Mouse (Mus musculus) urinary bladder, postnatal 25 days (tissue): ENCODE data around the gene Gli3.

Source experiments
- DNase-seq: peaks from one replicate; pipeline ENCODE4 v3.0.0; 2022; ENCODE audit warnings: low spot score

The Gli3 gene

DNA sequence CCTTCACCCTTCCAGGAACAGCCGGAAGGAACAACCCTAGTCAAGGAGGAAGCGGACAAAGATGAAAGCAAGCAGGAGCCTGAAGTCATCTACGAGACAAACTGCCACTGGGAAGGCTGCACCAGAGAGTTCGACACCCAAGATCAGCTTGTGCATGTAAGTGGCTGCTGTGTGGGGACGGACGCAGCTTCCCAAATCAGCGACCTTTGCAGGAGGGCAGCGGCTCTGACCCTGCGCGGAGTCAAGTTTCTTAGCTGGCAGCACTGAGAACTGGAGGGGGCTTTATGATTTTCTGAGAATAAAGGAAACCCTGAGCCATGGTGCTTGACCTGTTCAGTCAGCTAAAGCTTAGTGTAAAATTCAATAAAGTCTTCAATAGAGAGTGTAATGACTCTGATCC, 199.3 kb downstream of the Gli3 start:
- no peak for DNase-seq

DNA sequence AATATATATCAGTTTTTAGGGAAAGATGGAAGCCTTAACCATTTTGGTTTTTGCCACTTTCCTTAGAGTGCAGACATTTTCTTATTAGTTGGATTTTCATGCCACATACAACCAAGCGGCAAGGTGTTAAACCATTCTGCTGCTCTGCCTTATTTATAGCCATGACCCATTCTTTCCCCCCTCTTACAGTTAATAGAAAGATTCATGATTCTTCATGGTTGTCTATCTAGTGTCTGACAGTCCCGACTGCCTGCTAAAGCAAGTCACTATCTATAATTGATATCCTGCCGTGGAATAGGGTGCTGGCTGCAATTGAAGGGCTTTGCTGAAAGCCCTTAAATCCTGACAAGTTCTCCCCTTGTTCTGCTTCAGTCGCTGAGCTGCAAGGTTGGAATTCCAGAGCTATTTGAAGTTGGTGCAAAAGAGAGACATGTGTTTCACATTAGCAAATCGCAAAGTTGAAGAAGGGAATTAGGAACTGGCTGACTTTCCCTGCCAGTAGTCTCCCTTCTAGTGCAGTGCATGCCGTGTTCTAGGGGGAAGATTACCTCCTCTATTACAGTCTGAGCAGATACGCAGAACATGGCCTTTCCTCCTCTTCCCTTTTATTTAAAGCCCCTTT, 201.7 kb downstream of the Gli3 start:
- DNase-seq = no peak

DNA sequence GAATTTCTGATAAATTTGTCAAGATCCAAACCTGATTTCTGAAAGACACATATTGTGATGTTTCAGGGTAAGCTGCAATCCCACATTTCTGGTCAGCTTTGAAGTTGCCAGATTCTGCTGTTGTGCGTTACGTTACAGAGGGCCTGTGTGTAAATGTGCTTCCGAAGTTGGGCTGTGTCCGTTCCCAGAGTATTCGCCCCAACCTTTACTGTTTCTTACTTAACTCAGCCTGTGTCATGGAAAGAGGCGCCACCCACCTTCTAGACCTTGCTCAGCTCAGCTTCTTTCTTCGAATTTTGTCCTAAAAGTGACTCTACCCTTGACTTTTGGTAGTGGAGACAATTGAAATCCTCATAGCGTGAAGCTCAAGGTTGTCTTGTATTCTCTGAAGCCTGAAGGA, 202.5 kb downstream of the Gli3 start:
- DNase-seq = no peak

DNA sequence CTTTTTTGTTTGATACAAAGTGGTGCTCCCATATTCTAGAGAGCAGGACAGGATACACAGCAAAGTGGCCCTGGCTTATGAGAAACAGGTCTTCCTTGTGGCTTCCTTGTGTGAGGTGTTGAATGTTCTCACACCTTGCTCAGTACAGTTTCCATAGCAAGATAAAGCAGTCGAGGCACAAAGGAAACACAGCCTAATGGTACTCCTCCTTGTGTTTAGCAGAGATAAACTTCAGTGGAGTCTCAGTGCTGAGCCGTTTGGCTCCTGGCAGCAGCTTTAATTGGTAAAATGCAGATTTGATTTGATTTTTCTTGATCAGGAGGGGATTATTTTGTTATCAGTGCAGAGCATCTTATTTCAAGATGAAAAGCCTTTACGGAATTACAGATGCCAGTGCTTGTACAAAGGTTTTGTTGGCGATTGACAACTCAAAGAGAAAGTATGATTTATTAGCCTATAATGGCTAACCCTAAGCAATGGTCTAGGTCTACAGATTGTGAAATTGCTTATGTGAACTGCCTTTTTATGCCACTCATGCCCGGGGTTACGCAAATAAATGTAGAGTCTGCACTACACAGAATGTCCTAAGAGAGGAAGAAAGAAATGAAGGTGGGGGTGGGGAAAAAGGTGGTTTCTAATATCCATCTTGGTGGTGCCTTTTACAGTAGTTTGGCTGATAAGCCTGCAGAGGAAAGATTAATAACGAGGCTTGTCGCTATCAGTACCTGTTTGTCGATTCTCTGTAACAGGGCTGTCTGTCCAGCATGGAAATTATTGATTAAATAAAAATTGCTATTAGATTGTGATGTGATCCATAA, 207.3 kb downstream of the Gli3 start:
- no peak for DNase-seq

DNA sequence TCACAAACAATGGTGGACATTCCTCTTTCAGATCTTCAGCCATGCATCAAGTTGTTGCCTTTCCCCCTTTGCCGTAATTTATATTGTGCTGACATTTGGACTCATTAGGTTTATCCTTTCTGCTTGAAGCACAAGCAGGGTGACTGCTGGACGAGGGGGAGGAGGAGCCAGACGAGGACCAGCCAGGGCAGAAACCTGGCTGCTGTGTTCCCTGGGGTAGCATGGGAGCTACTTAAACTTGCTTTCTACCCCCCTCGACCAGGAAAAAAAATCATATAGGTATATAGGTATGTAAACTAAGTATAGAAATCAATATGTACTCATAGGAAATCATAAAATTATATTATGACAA, 207.9 kb downstream of the Gli3 start:
- no peak for DNase-seq

DNA sequence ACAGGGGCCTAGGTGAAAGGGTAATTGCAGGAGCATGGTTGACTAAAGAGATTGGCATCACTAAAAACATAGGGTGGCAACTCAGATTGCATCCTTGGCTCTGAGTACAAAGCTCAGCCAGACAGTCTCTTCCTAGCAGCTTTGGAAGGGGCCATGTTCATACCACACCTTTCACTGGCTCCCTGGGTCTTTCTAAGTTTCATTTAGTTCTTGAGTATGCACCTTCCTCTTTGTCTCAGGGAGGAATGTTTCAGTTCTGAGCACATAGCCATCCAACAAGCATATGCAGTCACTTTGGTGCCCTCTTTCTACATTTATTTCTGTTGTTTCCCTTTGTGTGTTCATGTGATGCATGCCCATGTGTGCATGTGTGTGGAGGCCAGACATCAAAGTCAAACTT, 212.4 kb downstream of the Gli3 start:
- no peak for DNase-seq

DNA sequence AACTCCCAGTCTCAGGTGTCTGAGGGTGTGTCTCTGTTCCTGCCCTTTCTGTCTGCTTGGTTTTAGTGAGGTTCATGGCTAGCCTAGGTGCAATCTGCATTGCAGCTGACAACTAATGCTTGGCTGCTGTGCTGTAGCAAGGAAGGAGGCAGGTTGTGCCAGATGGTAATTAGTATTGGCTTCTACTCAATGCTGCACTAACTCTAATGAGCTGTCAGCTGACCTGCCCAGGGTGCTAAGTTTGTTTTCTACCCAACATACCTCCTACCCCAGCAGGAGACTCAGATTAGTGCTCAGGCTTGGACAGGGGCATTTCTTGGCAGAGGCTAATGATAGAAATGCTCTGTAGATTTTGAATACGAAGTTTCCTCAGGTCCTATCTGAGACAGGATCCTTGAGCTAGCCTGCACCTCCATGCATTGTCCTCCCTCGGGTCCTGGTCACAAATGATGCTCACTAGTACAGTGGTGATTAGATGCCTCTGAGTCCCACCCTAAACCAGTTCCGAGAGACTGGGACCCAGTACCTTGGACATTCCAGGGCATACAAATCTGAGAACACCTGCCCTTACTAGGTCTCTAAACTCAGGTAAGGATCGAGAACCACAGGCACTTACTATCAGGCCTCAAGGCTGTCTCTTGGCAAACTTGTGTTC, 214.2 kb downstream of the Gli3 start:
- no peak for DNase-seq

DNA sequence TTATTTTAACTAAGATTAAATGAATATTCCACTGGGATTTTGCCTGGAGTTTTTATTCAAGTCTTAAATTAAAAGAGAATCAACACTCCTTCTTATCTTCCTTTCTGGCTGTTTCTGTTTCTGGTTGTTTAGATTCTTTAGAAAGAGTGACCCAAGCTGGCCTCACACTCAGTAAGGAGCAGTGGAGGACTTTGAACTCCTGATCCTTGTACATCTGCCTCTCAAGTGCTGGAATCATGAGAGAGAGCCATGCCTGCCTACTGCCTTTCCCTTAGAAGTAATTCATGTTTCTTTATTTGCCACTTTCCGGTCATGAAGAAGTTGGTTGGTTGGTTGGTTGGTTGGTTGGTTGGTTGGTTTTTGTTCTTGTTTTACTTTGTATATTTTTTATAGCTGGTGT, 218.5 kb downstream of the Gli3 start:
- DNase-seq = no peak

DNA sequence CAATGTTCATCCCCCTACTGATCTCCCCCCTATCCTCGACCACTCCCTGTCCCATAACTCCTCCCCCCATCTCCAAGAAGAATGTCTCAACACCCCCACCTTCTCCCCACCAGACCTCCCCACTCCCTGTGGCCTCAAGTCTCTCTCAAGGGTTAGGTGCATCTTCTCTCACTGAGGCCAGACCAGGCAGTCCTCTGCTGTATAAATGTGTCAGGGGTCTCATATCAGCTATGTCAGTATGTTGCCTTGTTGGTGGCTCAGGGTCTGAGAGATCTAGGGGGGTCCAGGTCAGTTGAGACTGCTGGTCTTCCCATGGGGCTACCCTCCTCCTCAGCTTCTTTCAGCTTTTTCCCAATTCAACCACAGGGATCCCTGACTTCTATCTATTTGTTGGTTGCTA, 220.0 kb downstream of the Gli3 start:
- DNase-seq = no peak

DNA sequence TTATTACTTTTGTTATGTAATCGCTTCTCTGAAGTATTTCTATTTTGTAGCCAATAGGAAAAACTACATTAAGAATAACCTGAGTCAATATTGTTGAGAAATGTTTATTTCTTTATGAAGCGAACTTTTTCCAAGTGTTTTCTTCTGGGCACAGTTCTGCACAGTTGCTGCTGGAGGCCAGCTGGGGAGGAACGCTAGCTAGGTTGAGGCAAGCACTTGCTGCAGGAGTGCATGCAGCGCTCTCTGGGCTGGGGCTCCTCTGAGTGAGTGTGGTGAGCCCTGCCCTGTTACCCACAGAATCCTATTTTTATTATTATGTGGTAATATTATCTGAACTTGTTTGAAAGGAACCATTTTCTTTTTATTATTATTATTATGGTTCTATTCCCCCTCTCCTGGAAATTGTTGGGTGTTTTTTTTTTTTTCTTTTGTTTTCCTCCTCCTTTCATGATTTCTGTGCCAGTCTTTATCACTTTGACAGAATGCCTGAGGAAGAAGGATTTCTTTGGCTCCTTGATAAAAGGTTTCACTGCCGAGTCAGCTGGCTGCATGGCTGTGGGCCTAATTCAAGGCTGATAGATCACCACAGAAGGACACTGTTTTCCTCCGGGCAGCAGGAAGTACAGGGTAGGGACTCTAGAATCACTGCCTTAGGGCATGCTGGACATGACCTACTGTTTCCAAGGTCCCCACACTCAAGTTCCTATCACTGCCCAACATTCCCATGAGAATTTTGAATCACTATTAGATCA, 225.2 kb downstream of the Gli3 start:
- no peak for DNase-seq

DNA sequence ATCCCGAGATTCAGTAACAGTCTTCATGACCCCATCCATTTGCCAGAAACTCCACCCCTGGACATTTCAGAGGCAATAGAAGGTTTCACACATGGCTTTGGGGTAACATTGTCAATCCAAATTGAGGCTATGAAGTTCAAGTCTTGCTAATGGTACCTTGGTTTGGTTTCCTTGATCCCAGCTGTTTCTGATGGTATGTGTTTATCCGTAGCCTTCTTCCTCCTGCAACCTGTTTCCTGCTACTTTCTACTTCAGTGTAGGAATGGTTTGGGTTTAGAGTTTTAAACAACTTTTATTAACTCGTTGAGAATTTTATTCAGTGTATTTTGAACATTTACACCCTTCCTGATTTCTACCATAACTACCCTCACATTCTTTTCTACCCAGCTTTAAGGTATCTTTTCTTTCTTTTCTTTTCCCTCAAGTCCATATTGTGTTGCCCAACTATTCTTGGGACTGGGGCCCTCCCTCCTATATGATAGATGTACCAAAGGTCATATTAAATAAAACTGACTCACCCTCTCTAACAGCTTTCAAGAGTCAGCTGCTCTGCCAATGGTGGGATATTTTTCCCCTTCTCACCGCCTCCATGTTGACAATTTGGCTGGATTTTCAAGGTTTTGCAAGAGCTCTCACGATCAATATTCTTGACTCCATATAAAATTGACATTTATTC, 225.9 kb downstream of the Gli3 start:
- DNase-seq = no peak

DNA sequence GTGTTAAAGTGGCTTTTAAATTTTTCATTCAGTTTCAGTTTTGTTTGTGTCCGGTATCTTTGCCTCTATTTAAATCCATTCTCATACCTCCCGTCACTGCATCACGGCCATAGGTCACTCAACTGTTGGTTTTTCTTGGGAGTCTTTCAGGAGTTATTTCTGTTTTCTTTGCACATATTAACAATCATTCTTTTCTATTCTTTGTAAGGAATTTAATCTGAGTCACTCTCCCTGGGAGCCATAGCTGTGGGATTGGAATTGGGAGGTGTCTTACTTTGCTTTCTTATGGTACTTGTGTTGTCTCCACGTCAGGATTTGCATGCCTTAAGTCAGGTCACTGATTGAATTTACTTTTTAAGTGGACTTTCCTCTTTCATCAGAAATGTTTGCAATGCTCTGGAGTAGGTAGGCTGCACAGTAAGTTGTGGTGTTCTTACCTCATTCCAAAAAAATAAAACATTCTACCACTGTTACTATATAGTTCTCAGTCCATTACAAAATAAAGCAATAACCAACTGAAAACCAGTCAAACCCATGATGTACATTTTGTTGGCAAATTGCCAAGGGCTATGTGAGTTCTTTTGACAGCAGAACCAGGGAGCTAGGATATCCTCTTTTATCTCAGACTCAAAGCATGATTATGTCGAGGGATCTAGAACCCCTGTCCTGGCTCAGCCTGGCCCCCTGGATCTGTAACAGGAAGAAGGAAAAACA, 228.9 kb downstream of the Gli3 start:
- DNase-seq = no peak

DNA sequence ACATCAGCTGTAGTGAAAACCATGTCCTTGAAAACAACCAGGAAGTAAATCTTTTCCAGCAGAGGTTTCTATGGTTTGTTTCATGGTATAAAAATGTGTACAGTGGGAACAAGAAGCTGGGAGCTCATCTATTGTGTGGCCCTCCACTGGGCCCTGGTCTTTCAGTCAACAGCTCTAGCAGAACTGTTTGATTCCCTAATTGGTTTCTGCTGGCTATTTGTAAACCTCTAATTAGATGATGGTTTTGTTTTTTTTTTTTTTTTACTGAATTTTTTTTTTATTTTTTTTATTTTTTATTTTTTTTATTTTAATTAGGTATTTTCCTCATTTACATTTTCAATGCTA, 229.4 kb downstream of the Gli3 start:
- DNase-seq = no peak

DNA sequence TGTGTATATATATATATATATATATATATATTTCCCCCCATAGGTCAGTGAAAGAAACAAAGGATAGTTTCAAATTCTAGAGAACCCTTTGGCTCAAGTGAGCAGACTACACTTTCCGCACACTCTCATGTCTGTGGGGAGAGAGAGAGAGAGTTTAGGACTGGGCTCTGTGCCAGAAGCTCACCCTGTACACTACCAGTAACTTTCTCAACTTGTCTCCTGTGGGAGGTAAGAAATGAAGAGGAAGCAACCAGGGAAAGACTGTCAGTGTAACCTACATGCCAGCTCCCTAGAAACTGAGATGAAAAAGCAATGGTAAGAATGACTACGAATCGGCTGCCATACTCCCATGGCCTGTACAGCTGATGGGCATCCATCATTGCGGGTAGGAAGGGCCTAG, 235.2 kb downstream of the Gli3 start:
- DNase-seq = no peak

DNA sequence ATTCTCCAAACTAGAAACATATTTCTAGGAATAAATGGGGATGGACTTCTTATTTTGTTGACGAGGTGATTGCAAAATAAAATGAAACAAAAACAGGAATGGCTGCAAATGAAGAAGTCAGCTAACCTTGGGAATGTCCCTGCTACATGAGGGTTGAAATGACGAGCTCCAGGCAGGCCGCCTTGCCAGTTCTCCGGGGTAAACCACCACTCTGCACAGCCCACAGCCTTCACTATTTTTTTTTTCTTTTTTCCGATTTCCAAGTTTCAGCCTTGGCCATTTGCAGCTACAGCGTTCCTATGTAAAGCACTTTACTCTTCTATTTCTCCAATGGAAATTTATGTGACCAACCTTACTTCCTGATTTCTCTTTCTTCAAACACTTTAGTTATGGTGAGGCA, 236.1 kb downstream of the Gli3 start:
- no peak for DNase-seq

DNA sequence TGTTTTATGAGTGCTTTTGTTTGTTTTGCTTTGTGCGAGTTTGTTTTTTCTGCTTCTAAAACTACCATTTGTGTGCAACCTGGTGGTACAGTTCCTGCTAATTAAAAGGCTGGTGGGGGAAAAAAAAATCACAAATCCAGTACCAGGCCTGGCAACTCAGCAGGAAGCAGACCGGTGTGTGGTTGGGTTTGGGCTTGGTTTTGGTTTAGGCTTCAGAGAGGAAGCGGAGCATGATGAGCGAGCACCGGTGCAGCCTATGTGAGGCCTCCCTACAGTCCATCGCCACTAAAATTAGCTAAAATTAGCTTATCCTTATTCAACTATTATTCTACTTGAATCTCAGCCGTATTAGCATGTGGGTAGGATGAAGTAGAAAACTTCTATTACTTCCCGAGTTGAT, 241.6 kb downstream of the Gli3 start:
- DNase-seq = no peak

DNA sequence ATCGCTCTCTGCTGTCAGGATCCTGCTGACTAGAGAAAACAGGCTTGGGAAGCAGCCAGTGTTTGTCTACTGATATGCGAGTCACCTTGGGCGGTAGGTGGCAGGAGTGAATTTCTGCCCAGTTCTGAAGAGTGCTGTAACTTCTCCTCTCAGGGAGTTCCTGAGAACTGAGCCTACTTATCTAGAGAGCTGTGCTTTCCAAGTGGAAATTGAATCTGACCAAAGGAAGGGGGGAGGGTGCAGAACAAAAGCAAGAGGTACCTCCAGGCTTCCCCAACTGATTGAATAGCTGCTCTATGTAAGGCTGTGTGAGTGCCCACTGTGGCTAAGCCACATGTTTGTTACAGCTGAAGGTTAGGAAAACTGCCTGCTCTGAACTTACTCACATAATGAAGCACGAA, 244.4 kb downstream of the Gli3 start:
- no peak for DNase-seq

DNA sequence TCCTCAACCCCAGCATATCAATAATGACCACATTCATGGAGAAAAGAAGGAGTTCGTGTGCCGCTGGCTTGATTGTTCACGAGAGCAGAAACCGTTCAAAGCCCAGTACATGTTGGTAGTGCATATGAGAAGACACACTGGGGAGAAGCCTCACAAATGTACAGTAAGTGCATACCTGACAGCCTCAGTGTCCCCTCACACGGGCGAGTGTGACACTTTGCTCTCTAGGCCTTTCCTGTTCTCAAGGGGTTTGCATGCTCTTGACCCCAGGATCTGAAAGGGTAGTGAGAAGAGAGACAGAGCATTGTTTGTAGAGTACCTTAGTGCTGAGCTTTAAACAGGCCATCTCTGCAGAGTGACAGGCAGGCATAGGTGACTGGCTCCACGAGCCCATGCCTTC, 250.5 kb downstream of the Gli3 start:
- no peak for DNase-seq

DNA sequence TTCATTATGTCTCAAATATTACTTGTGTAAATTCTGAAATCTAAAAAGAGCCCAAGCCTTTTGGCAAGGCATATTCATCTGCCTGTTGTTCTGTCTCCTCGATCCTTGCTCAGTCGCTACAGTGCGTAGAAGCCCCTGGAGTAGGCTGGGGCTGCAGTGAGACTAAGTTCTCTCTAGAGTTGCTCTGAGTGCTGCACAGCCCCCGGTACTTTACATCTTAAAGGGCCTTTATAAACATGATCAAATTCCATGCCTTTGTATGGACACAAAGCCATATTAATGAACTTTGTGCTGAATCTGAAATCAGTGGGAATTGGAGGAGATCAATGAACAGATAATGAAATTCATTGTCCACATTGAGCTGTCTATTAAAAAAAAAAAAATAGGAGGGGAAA, 251.3 kb downstream of the Gli3 start:
- no peak for DNase-seq

DNA sequence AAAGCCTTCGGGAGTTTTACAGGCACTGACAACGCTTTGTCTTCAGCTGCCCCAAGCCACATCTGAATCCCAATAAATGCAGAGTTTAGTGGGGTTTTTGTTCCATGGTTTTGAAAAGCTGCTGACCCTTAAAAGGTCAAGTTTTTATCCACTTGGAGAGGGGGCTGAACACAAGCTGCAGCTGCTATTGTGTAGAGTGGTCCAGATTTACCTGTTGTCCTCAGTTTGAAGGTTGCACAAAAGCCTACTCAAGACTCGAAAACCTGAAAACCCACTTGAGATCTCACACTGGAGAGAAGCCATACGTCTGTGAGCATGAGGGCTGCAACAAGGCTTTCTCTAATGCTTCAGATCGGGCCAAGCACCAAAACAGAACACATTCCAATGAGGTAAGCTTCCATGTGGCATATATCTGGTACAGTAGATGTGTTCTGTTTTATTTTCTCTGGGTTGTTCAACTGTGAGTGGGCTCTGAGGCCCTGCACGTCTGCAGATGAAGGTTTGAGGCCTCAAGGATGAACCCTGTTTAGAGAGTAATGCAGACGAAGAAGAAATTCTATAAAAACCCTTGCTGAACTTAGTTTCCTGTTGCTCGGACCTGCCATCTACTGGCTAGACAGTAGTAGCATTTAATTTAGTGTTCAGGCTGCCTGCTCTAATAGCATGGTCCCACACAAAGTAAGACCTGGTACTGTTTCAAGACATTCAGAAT, 251.8 kb downstream of the Gli3 start:
- peak; percentile 27 for DNase-seq

DNA sequence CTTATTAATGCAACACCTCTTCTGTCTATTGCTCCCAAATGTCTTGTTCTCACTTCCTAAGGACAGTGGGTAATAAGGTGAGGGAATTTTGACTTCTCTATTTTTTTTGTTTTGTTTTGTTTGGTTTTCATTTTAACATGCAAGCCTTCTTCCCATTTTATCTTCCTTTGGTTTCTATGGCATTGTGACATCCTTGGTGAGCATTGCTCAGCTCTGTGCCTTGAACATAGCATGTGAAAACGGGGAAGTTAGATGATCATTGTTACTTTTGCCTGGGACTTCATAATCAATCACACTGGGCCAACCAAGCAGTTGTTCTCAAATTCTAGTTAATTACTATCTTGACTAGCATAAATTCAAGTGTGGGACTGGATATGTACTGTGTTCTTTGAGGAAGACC, 258.4 kb downstream of the Gli3 start:
- DNase-seq = no peak
